Mouse (Mus musculus) stomach, postnatal 0 days (tissue): ENCODE data around the gene Klc3.
A peak's percentile ranks its signal among the peaks of the same experiment; 100 is the strongest.

Experiments used
- CTCF ChIP-seq: IDR thresholded peaks from 2 replicates; pipeline ENCODE4 v1.5.1; 2016; ENCODE audit warnings: antibody characterized with exemption, low read depth, mild to moderate bottlenecking, moderate library complexity
- EP300 ChIP-seq: optimal IDR thresholded peaks from 2 replicates; pipeline ENCODE3; 2016; ENCODE audit warnings: antibody characterized with exemption

GRCm38 (mm10) chr7:19400946-19401345 lies 3.0 kb downstream of the Klc3 start:
- TF ChIP-seq CTCF (peak; percentile 39), EP300 (no peak)
